Mouse (Mus musculus): ENCODE data around the gene Selenon. TPM values are rescaled to one million over a fixed set of nuclear protein-coding genes. Genes with fewer than 3 reads are reported as not detected.

The Selenon gene
- total RNA-seq, 2 experiments from 2014 or later, result 15.5 to 16.5 TPM

DNA sequence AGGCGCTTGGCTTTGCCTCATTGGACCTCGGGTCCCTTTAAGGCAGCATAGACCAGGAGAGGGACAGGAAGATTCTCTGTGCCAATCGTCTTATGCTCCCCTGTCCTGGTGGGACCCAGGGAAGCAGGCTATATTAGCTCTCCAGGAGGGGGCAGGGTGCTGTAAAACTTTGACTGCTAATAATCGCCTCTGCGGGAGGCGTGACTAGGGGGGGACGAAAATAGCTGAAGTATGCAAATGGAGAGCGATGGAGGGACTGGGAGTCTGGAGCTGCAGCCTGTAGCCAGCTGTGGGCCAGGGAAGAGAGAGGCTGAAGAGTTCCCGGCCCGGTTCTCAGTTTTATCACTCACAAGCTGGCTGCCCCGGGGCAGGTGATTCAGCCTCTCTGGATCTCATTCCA lies 27.2 kb upstream of the Selenon start:
- no peak for DNase-seq (ENCODE audit: extremely low spot score in 1 of 2, low spot score in 1 of 2)

DNA sequence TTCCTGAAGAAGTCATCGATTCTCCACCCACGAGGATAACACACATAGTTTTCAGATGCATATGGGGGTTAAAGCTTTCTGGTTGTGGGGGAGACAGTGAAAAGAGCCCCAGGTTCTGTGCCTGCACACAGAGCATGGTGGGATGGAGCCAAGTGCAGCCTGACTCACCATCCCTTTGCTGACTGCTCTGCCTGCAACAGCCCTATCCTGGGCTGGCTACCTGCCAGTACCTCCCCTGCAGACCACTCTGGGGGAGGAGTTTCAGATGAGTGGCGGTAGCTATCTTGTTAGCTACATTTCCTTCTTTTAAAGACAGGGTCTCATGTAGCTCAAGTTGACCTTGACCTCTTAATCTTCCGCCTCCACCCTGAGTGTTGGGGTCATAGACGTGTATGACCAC lies 26.4 kb upstream of the Selenon start:
- DNase-seq (ENCODE audit: extremely low spot score in 1 of 2, low spot score in 1 of 2), result peak in 1 of 2 experiments; percentile 26

DNA sequence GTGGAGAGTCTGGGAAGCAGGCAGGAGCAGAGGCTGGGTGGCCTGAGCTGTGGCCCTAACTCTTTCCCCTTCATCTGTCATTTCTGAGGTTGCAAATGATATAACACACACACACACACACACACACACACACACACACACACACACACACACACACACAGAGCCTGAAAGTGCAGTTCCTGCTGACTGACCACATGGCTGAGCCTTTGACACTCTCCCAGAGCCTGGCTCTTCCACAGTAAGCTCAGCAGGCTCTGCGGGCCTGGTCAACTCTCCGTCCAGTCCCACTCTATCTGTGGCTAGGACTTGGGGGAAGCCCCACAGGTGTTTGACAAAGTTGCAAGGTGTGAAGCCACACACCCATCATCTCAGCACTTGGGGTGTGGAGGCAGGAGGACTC lies 25.3 kb upstream of the Selenon start:
- DNase-seq (ENCODE audit: extremely low spot score in 1 of 2, low spot score in 1 of 2), result no peak

DNA sequence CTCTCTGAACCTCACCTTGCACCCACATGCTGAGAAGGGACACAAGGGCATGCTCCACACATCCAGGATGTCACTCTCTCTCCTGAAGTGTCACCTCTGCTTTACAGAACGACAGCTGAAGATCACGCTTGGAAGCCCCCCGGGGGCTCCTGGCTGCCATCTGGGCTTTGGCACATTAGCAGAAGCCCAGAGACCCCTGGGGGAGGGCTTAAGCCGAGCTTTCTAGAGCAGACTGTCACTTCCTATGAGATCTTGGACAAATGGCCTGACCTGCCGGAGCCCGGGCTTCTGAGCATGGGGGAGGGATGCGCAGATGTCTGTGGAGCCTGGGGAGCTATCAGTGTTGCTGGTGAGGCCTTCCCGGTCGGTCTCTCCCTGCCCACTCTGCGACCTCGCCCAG lies 23.5 kb upstream of the Selenon start:
- DNase-seq (ENCODE audit: extremely low spot score in 1 of 2, low spot score in 1 of 2), result no peak

DNA sequence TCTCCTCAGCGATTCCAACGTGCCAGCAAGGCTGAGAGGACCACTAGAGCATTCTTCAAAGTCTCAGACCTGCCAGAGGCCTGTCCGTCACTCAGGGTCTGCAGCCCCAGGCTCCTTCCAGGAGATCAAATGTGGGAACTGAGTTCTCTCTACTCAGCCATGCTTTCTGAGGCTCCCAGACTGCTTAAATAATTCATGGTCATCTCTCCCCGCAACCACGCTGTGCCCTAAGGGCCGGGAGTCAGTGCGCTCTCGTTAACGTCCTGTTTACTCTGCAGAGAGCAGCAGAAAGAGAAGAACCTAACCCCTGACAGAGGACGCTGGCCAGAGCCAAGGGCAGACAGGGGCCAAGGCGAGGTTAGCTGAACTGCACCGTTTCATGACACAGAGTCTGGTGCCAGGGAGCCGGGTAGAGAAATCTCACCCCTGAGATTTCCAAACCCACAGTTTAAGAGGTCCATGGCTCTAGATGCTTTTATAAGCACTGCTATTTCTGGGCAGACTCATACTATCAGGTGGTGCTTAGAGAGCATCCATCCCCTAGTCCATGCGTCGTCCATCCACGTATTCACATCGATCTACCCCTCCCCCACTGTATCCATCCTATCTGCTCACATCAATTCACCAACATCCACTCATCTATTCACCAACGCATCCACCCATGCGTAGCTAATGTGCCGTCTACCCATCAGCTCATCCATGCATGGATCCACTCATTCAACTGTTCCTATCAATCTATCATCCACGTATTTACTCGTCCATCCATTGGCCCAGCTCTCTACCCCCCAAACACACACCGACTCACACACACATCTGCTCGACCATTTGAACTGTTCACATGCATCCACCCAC lies 20.7 kb upstream of the Selenon start:
- DNase-seq (ENCODE audit: extremely low spot score in 1 of 2, low spot score in 1 of 2), result no peak

GRCm38 (mm10) chr4:134570704-134571451 lies 18.9 kb upstream of the Selenon start:
- no peak for DNase-seq (ENCODE audit: extremely low spot score in 1 of 2, low spot score in 1 of 2)

DNA sequence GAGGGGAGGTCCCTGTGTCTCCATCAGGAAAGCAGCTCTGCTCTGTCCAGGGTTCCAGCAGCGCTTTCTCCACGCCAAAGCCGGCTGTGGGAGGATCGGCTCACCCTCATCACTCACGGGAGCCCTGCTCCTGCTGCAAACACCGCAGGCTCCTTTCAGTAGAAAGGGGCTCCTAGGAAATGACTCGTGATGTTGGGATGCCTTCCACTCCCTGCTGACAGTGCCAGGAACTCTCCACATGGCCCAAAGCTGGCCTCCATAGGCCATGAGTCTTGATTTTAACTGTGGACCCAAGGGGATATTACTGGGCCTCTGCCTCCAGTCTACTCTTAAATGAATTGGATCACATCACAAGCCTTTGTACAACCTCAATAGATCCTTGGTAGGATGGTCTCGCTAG lies 17.9 kb upstream of the Selenon start:
- DNase-seq (ENCODE audit: extremely low spot score in 1 of 2, low spot score in 1 of 2), result no peak

GRCm38 (mm10) chr4:134569205-134569604 lies 17.2 kb upstream of the Selenon start:
- no peak for DNase-seq (ENCODE audit: extremely low spot score in 1 of 2, low spot score in 1 of 2)

DNA sequence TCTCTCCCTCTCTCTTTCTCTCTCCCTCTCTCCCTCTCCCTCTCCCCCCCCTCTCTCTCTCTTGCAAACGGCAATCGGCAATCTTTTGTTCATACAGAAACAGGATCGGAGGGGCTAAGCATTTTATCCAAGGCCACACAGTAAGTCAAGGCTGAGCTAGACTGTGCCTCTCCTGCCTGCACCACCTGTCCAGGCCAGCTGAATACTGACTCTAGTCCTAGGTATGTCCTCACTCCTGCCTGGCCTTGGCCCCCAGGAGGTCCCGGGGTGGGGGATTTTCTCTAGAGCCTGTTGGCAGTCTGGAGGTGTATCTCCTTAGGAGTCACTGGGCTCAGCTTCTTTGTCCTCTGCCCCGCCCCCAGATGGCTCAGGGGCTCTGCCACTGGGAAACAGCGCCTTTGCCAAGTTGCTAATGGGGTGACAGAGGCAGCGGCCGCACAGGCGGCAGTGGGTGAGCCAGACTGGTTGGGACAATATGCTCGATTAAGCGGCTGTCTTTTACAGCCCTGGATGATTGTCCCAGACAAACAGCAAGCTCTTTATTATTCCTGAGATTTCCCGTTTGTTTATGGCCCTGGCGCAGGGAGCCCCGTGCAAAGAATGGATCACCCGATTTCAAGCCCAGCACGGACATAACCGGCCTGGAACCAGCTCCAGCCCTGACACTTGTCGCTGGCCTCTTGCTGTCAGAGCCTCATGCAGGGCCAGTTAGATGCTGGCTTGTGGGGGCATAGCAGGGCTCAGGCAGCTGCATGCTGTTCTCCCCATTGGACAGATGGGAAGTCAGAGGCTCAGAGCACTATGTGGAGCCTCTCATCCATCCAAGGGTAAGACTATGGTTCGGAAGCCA lies 15.6 kb upstream of the Selenon start:
- peak in 1 of 2 experiments; percentile 20 for DNase-seq (ENCODE audit: extremely low spot score in 1 of 2, low spot score in 1 of 2)

GRCm38 (mm10) chr4:134564093-134564492 lies 12.1 kb upstream of the Selenon start:
- no peak for DNase-seq (ENCODE audit: extremely low spot score in 1 of 2, low spot score in 1 of 2)

GRCm38 (mm10) chr4:134563624-134564023 lies 11.7 kb upstream of the Selenon start:
- no peak for DNase-seq (ENCODE audit: extremely low spot score in 1 of 2, low spot score in 1 of 2)

- no peak for DNase-seq (ENCODE audit: extremely low spot score in 1 of 2, low spot score in 1 of 2)
Measured at GRCm38 (mm10) chr4:134562014-134562413, 10.0 kb upstream of the Selenon start.

- no peak for DNase-seq (ENCODE audit: extremely low spot score in 1 of 2, low spot score in 1 of 2)
Measured at GRCm38 (mm10) chr4:134560699-134561098, 8.7 kb upstream of the Selenon start.

DNA sequence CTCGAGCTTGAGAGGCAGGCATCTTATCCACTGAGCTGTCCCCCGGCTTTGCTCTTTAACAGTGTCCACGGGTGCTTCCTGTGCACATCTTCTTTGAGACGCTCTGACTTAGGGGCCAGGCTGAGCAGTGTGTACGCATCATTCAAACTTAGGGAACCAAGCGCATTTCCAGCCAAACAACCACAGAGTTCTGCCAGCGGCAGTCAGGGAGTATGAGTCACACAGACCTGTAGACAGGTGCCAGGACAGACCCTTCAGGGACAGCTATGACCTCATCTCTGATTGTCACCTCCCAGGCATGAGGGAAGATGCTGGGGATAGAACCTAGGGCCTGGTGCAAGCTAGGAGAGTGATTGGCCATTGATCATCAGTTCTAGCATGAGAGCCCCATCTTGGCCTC lies 7.2 kb upstream of the Selenon start:
- no peak for DNase-seq (ENCODE audit: extremely low spot score in 1 of 2, low spot score in 1 of 2)

- DNase-seq (ENCODE audit: extremely low spot score in 1 of 2, low spot score in 1 of 2), result no peak
Measured at GRCm38 (mm10) chr4:134558570-134559113, 6.7 kb upstream of the Selenon start.

GRCm38 (mm10) chr4:134557626-134558249 lies 5.8 kb upstream of the Selenon start:
- DNase-seq (ENCODE audit: extremely low spot score in 1 of 2, low spot score in 1 of 2), result no peak

DNA sequence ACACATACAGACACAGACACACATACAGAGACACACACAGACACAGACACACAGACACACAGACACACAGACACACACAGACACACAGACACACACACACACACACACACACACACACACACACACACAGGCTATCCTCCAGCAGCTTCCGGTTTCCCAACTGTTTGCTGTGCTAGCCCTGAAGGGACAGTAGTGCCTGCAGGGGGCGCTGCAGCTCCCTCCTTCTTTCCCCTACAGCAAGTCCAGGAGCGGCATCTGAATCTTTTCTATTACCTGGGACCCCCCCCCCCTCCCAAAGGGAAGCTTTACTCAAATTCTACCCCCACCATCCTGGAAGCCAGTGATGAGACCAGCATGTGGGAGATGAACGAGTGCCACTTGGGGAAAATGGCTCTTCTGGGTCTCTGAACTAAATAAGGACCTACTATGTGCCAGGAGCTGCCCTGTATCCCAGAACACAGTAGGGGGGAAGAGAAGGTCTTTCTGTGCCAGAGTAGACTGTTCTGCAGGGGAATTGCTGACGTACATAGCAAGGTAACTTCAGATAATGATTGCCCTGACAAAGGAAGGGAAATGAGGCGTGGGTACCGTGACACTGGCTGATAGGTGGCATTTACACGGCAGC lies 4.1 kb upstream of the Selenon start:
- peak in 1 of 2 experiments; percentile 62 for DNase-seq (ENCODE audit: extremely low spot score in 1 of 2, low spot score in 1 of 2)

GRCm38 (mm10) chr4:134553631-134554030 lies 1.7 kb upstream of the Selenon start:
- DNase-seq (ENCODE audit: extremely low spot score in 1 of 2, low spot score in 1 of 2), result no peak

DNA sequence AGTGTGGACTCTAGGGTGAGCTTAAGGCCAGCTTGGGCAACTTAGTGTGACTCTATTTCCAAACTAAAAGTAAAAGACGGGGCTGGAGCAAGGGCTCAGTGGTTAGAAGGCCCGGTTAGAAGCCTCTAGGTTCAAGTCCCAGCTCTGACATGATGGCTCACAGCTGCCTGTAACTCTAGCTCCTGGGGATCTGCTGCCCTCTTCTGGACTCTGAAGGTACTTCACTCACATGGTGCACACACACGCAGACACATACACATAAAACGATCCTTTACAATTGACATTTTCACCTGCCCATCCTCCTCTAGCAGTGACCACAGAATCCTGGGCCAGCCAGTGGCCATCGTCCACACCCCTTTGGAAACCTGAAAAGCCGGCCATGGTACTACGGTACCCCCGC lies 2.1 kb downstream of the Selenon start:
- no peak for DNase-seq (ENCODE audit: extremely low spot score in 1 of 2, low spot score in 1 of 2)
